Mouse (Mus musculus) R1 (cell line): ENCODE data around the gene Lhx9.

Experiments used
- DNase-seq: peaks from one replicate; pipeline ENCODE4 v3.0.0-alpha.2; 2018; ENCODE audit warnings: low read depth, low spot score

The Lhx9 gene

DNA sequence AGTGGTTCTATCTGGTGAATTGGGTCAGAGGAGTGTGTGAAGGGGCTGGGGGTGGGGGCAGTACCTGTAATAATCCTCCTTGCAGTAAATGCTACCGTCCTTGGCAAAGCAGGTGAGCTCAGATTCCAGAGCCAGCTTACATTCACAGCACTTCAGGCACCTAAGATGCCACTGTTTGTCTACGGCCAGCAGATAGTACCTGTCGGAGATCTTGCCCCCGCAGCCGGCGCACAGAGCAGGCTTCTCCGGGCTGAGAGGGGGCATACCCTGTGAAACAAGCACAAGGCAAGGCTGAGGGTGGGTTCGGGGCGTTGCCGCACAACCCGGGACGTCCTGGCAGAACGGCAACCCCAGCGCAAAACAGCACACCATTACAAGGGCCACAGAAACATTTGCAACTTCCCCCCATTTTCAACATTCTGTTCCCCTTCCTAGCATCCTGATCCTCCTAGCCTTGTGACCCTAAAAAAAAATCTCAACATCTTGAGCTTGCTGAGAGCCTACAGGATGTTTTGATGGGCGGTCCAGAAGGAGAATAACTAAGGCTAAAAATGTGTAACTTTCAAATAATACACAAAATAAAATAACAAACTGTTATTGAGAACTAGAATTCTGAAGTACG lies 8.5 kb downstream of the Lhx9 start:
- no peak for DNase-seq

DNA sequence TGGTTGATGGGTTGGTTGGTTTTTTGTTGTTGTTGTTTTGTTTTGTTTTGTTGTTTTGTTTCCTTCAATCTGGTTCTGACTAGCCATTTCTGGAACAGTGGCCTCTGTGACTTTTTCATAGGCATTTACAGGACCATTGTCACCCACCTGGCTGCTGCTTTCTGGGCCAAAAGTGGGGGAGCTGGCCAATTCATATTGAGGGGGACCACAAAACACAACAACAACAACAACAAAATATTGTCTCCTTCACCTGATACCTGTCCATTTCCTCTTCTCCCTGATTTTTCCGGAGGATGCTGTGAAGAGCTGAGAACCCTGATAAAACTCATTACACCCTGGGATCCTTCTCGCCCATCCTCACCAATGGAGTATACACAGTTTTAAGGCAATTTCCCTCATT lies 9.1 kb downstream of the Lhx9 start:
- no peak for DNase-seq

DNA sequence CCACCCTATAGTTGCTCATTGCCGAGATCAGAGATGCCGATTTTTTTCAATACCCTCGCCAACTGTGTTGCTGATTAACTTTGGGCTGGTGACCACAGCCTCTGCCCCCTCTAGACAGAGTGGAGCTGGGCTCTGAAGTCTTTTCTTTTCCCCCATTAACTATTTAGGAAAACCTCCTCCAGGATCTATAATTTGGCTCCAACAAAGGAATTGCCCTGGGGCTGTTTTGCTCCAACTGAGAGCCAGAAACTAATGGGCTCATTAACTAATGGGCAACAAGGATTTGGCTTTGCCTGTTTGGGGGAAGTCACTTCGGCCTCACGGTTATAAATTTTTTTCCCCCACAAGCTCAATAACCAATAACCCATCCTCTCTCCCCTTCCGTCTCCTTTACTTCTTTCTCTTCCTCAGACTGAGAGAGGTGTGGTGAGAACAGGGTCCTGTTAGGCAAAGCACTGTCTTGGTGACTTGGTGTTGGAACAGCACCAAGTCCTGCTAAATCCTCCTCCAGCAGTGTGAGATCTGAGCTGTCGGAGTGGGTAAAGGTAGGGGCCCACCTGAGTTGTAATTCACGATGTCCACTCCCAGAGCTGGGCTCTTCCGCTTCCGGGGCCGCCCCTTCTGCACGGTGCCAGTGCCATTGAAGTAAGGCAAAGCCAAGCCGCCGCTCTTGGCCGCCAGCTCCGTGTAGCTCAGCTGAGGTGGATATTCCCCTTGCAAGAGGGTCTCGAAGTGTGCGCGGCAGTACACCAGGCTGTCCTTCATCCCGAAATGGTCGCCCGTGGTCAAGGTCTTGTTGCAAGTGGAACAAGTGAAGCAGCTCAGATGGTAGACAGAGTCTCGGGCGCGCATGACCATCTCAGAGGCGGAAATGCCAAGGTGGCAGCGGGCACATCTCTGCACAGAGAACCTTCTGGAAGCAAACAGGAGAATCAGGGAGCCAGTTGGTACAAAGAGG lies 10.3 kb downstream of the Lhx9 start:
- DNase-seq, result no peak

DNA sequence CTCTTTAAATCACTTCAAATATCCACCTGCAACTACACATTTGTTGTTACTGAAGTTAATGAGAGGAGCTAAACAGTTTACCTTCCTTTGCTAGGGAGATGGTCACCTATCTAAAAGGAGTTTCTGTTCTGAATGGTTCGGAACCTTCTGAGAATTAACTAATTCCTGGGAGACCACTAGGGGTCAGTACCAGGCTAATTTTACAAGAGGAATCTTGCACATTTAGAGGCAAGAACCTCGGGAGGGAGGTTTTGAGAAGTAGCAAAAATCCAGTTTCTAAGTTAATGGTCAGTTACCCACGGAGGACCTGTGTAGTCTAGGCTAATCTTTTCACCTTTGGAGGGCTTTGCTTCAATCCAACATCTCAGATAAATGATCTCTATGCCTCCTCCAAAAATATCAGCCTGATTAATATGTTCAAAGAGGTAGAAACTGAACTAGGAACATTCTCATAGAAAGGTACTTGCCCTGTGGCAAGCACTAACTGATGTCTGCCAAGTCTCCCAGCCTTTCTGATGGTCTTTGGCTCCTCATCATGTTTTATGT lies 12.9 kb downstream of the Lhx9 start:
- DNase-seq, result peak; percentile 68

DNA sequence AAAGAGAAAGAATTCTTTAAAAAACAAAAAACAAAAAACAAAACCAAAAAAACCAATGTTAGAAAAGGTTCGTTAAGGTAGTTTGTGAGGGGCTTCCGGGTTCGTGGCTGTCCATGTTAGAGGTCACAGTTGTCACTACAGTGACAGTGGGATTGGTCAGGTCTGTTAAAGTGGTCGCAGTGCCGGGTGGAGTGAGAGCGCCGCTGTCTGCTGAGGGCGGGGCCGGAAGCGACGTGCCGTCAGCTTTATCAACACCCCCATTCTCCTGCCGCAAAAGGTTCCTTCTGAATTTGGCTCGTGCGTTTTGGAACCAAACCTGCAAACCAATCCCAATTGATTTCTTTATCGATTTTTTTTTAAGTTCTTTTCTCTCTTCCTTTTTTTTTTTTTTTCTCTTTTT lies 17.1 kb downstream of the Lhx9 start:
- peak; percentile 50 for DNase-seq

DNA sequence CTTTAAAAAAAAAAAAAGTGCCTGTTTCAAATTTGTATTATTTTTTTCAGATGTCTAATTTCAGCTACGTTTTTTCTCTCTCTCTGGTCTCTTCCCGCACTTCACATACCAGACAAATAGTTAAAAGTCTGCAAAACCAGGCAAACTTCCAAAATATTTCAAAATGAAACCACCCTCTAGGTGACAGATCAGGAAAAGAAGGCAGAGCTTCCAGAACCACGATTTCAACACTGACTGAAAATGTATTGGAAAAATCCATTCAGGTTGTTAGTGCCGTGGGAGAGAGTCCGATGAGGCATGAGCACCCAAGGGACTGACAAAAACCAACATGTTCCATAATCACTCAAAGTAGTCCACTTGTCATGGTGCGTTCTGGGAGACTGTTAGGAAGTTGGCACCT lies 21.5 kb downstream of the Lhx9 start:
- DNase-seq, result no peak

DNA sequence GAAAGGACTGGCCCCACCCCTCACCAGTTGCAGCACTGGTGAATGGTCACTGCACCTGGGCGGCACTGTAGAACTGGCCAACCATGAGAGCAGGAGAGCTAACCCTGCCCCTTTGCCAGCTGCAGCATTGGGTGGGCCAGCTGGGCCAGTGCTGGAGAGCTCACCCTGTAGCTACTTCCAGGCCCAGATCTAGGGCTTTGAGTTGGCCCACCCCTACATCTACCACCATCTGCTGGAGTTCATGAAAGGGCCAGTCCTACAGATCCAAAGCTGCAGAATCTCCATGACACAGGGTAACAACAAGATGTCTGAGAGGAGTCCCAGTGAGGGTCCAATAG lies 25.4 kb downstream of the Lhx9 start:
- no peak for DNase-seq

DNA sequence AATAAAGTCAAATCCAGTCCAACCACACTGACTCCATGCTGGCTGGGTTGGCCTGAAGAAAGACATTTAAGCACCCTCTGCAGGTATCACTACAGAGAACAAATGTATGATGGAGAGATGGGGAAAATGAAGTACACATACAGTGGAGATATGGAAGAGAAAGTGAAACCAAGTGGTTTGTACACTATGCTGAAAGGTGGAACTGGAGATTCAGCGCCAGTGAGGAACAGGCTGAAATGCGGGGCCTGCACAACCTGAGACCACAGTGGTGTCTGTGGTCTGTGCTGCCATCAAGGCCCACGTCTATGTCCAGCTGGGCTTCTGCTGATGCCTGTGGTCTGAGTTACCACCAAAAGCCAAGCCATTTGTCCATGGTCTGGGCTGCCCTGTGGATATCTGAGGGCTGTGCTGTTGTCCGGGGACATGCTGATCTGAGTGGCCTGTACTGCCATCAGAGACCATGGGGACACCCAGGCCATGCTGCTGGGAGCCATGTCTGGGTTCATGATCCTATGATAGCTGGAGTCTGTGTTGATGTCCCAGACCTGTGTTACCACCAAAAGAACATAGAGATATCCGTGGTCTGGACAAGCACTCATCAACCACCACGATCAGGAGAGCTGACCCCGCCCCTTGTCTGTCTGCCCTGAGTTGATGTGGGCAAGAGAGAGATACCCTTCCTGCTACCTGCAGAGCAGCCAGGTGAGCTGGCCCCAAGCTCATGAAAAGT lies 26.0 kb downstream of the Lhx9 start:
- no peak for DNase-seq

DNA sequence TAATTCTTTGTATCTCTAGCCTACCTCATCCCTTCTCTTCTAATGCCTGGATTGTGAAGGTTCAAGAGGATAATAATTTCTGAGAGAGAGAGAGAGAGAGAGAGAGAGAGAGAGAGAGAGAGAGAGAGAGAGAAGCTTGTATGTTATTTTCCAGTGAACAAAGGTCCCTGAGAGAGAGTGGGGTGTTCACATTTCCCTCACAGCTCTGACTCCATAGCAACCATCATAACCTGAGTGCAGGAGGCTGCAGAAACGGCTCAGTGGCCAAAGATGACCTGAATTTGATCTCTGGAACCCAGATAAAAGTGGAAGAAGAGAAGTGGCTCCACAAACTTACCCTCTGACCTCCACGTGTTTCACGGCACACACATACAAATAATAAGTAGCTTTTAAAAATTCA lies 46.6 kb downstream of the Lhx9 start:
- no peak for DNase-seq

DNA sequence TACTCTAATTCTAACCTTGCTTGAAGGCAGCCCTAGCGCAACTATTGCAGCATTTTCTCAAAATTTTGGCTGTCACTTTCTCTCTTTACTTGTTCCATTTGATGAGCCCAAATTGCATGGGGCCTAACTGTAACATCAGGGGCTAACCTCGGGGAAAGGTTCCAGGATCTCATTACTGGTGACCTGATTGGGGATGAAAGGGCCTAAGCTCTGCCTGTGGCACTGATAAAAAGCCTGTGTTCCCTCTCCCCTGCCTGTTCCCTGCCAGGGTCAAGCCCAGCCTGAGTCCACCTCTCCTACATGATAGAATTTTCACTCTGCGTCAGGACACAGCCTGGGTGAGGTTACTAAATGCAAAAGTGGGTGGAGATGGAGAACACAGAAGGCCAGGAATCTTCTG lies 47.1 kb downstream of the Lhx9 start:
- DNase-seq, result no peak

DNA sequence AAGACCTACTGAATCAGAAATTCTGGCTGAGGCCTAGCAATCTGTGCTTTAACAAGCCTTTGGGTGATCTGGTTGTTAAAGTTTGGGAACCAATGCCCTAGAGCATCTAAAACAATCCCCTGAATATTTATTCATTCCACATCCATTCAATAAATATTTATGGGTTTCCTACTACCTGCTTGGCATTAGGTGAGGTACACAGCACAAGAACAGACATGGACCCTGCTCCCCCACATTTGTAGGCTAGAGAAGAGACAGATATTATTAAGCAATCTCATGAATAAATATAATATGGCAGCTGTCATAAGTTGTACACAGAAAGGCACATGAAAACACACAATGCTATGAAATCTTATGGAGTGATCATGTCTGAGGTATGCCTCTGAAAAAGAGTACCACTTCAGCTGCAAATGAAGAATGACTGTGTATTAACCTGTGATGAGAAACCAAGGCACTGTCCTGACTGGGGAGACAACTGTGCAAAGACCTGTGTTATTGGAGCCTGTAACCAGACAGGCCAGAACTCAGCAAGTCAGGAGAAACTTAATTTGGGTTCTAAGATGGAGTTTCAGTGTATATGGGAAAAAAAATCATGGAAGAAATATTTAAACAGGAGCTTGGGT lies 48.6 kb downstream of the Lhx9 start:
- DNase-seq, result no peak

DNA sequence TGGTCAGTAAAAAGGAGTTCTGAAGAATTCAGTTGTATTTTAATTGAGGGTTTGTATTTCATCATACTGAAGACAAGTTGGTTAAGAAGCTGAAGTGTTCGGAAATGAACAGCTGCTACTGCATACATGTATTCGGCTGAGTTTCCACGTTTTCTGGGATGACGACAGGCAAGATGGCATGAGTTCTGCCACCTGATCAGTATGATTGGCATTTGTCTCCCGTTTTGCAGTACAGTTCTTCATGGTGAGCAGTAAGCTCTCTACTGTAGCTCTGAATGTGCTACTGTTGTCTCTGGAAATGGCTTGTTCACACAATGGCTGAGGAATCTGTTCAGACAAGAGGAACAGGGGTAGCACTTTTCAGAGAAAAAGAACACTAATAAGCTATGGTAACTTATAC lies 50.3 kb downstream of the Lhx9 start:
- no peak for DNase-seq

DNA sequence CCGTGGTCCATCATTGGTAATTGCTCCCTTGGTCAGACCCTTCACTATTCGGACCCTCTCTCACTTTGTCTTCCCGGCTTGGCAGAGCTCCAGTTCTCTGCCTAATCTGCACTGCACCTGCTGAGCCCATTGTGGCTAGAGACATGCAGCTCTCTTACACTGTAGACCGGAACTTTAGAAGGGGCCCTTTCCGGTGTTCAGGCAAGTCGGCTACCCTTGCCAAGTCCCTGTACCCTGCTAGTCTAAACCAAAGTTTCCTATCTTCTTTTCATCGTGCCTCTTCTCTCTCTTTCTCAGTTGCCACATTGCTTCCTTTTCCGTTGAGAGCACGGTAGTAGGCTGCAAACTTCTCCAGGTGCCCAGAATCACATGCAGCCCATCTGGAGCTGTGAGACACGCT lies 62.5 kb downstream of the Lhx9 start:
- DNase-seq, result no peak

DNA sequence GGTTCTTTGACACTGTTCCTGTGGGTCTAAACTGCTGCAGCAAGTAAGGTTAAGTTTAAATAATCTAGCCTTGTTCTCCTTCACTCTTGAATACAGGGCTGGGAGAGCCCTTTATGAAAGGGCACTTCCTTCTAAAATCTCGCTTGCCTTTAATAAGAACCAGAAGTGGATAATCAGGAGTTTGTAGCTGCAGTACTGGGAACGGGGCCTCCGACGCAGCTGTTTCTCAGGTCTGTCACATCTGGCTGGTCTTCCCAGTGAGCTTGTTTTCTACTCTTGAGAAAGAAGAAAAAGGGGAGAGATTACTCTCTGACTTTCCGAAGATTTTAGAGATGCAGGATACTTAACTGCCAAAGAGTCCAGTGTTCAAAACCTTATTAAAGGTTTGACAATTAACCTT lies 64.4 kb downstream of the Lhx9 start:
- DNase-seq, result no peak
